Mouse (Mus musculus) embryo, embryonic 11 days (tissue): ENCODE measurements around the gene Msi2.

Experiments used
- DNase-seq: peaks from one replicate; pipeline ENCODE4 v3.0.0-alpha.2; 2015

The Msi2 gene

DNA sequence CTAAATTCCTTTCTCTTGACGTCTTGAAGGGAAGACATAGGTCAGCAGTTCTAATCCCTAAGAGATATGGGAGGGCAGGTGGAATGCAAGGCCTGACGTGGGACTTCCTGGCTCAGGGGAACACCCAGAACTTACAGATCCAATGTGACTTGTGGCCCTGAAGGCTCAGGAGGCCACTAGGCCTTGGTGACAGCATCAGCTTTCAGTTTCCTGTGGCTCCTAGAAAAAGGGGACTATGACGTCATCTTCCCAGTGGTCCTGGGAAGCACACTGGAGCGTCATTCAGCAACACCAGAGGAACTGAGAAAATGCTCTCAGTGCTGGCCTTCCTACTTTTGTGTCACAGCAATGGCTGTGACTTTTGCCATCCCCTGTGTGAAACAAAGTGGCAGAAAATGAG is 427.1 kb downstream of the Msi2 start:
- DNase-seq: no peak
